Mouse (Mus musculus) 416B (cell line): ENCODE results near the gene Selplg.
A peak's percentile ranks its signal among the peaks of the same experiment; 100 is the strongest.

Experiments used
- DNase-seq: peaks from one replicate; pipeline ENCODE4 v3.0.0; 2011; ENCODE audit warnings: low read depth

Selplg gene

GRCm38 (mm10) chr5:113825558-113825957 is 6.9 kb downstream of the Selplg start:
- no peak for DNase-seq

- DNase-seq = peak; percentile 55
These were observed 8.2 kb downstream of the Selplg start for GRCm38 (mm10) chr5:113824228-113824627.

- no peak for DNase-seq
These were observed 13.9 kb downstream of the Selplg start for GRCm38 (mm10) chr5:113818572-113818971.

- DNase-seq = peak; percentile 80
These were observed 16.7 kb downstream of the Selplg start for GRCm38 (mm10) chr5:113815638-113816152.

- no peak for DNase-seq
These were observed 17.4 kb downstream of the Selplg start for GRCm38 (mm10) chr5:113815041-113815389.

GRCm38 (mm10) chr5:113814111-113815040 is 18.1 kb downstream of the Selplg start:
- DNase-seq = no peak

- DNase-seq = peak; percentile 55
These were observed 18.8 kb downstream of the Selplg start for GRCm38 (mm10) chr5:113813608-113814007.

- DNase-seq = peak; percentile 49
These were observed 19.8 kb downstream of the Selplg start for GRCm38 (mm10) chr5:113812638-113813037.

GRCm38 (mm10) chr5:113811824-113812420 is 20.5 kb downstream of the Selplg start:
- DNase-seq = peak; percentile 57

- DNase-seq = no peak
These were observed 22.3 kb downstream of the Selplg start for GRCm38 (mm10) chr5:113810111-113810510.

- DNase-seq = no peak
These were observed 24.3 kb downstream of the Selplg start for GRCm38 (mm10) chr5:113808177-113808576.

- DNase-seq = no peak
These were observed 24.7 kb downstream of the Selplg start for GRCm38 (mm10) chr5:113807712-113808111.

- peak; percentile 90 for DNase-seq
These were observed 26.0 kb downstream of the Selplg start for GRCm38 (mm10) chr5:113806414-113806813.

- peak; percentile 94 for DNase-seq
These were observed 27.1 kb downstream of the Selplg start for GRCm38 (mm10) chr5:113805301-113805700.

GRCm38 (mm10) chr5:113804395-113804966 is 28.0 kb downstream of the Selplg start:
- peak; percentile 77 for DNase-seq

- DNase-seq = peak; percentile 88
These were observed 32.2 kb downstream of the Selplg start, which contains the start of gene Tmem119 for GRCm38 (mm10) chr5:113800280-113800679. Gene Tmem119, minus strand, starts transcription at chr5:113800516.

- no peak for DNase-seq
These were observed 32.8 kb downstream of the Selplg start for GRCm38 (mm10) chr5:113799691-113800090.

- peak; percentile 90 for DNase-seq
These were observed 33.9 kb downstream of the Selplg start for GRCm38 (mm10) chr5:113798525-113798924.

- peak; percentile 52 for DNase-seq
These were observed 35.1 kb downstream of the Selplg start for GRCm38 (mm10) chr5:113797149-113797882.

GRCm38 (mm10) chr5:113796401-113797148 is 35.9 kb downstream of the Selplg start:
- no peak for DNase-seq
